Mouse (Mus musculus): ENCODE results near the gene Sgk1.

- TF ChIP-seq CTCF (IDR thresholded peaks at IDR 0.05; ENCODE audit: low read depth, low read length): no peak
- TF ChIP-seq POLR2AphosphoS5 (IDR thresholded peaks at IDR 0.05; ENCODE audit: insufficient replicate concordance, low read depth, low read length): no peak
- TF ChIP-seq TAL1 (conservative IDR thresholded peaks at IDR 0.05; ENCODE audit: low read depth, low read length): no peak
- no peak for TF ChIP-seq GATA2 (IDR thresholded peaks at IDR 0.05; ENCODE audit: borderline replicate concordance, low read depth, low read length)
These were observed 28.2 kb upstream of the Sgk1 start for GRCm38 (mm10) chr10:21853566-21854328.

All from G1E (cell line).